Mouse (Mus musculus) brain, embryonic 14.5 days (tissue): Measurements from ENCODE around the gene Dcst2.

Experiments used
- CTCF ChIP-seq: fragments of 200-500 bp; IDR thresholded peaks from 2 replicates; pipeline ENCODE4 v1.5.1; 2012; ENCODE audit warnings: inconsistent platforms, mild to moderate bottlenecking, moderate library complexity, borderline replicate concordance; ENCODE audit not compliant: insufficient read depth, insufficient read length; ENCODE audit errors: extremely low read depth
- POLR2A ChIP-seq: fragments of 200-500 bp; IDR thresholded peaks from 2 replicates; pipeline ENCODE4 v1.6.1; 2012; ENCODE audit warnings: mild to moderate bottlenecking, inconsistent platforms, borderline replicate concordance; ENCODE audit not compliant: poor library complexity, insufficient read depth, insufficient read length, severe bottlenecking; ENCODE audit errors: extremely low read depth

- TF ChIP-seq POLR2A (no peak), CTCF (no peak)
Measured at GRCm38 (mm10) chr3:89410864-89411263, 49.1 kb downstream of the Dcst2 start.
